Mouse (Mus musculus): ENCODE results near the gene Cradd.

Cradd gene

DNA sequence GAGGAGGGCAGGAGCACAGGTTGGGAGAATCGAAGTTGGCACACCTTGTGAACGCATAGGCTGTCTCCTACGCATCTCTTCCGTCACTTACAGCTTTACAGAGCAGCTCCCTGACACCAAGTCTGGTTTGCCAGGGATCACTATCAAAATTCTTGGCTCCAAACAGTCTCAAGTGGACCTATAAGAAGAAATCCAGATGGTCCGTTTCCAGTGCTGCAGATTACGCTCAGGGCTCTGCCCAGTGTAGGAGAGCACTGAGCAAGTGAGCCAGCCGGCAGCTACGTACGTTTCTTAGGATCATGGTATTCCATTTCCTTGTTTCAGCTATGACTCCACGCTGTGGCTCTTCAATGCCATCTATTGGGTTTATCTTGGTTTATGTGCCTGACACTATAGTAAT lies 90.9 kb downstream of the Cradd start:
- Histone ChIP-seq H3K36me3 (ENCODE audit: insufficient read depth, low read length) (no peaks in the 10 kb centered on the region), H3K4me3 (replicated peaks; ENCODE audit: low read length) (no peak overlapping the region), H3K4me1 (replicated peaks; ENCODE audit: low read depth, low read length) (peaks cover 43% of the 10 kb centered on the region), H3K9me3 (ENCODE audit: low read length) (no peaks in the 10 kb centered on the region), H3K27me3 (ENCODE audit: insufficient read depth, low read length) (no peaks in the 10 kb centered on the region)
- TF ChIP-seq CTCF (conservative IDR thresholded peaks at IDR 0.05; ENCODE audit: low read length) (no peak), POU5F1 (IDR thresholded peaks at IDR 0.05; ENCODE audit: borderline replicate concordance, low read length) (no peak), NANOG (IDR thresholded peaks at IDR 0.05; ENCODE audit: borderline replicate concordance, low read length) (no peak)

DNA sequence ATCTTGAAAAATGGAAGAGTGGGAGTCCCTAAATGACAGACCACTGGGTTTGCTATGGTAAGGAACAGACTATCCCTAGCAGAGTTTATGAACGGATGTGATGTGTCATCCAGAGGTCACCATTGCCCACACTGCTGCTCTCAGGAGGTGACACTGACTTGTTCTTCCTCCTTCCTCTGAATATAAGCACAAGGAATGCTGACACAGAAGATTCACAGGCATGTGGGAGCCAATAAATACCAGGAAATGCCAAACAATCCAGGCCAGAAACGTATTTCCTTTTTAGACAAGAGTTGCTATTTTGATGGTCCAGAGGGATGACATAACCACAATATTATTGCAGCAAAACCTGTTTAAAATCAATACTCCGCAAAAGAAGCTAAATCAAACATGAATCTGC lies 91.4 kb downstream of the Cradd start:
- Histone ChIP-seq H3K4me3 (replicated peaks; ENCODE audit: low read length) (no peak overlapping the region), H3K4me1 (replicated peaks; ENCODE audit: low read depth, low read length) (peaks cover 44% of the 10 kb centered on the region), H3K27me3 (ENCODE audit: insufficient read depth, low read length) (no peaks in the 10 kb centered on the region), H3K36me3 (ENCODE audit: insufficient read depth, low read length) (no peaks in the 10 kb centered on the region), H3K9me3 (ENCODE audit: low read length) (no peaks in the 10 kb centered on the region)
- TF ChIP-seq NANOG (IDR thresholded peaks at IDR 0.05; ENCODE audit: borderline replicate concordance, low read length) (no peak), POU5F1 (IDR thresholded peaks at IDR 0.05; ENCODE audit: borderline replicate concordance, low read length) (no peak), CTCF (conservative IDR thresholded peaks at IDR 0.05; ENCODE audit: low read length) (no peak)

DNA sequence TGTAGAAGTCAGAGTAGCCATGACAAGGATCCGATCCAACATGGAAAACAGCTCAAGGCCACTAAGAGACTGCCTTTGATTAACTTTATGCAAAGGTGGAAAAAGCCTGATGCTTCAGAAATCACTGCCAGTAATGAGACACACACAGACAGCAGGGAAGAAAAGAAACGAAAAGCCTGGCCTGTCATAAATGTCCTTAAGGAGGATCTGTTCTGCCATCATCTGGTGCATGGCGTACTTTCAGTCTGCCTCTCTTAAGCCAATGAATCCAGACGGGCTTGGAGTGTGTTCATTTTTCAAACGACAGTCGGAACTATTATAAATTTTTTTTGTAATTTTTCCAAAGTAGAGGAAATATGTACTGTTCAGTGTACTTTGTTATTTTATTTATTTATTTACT lies 95.7 kb downstream of the Cradd start:
- Histone ChIP-seq H3K4me3 (replicated peaks; ENCODE audit: low read length) (no peak overlapping the region), H3K27me3 (ENCODE audit: insufficient read depth, low read length) (no peaks in the 10 kb centered on the region), H3K36me3 (ENCODE audit: insufficient read depth, low read length) (peaks cover 24% of the 10 kb centered on the region), H3K9me3 (ENCODE audit: low read length) (no peaks in the 10 kb centered on the region), H3K4me1 (replicated peaks; ENCODE audit: low read depth, low read length) (peaks cover 34% of the 10 kb centered on the region)
- TF ChIP-seq CTCF (conservative IDR thresholded peaks at IDR 0.05; ENCODE audit: low read length) (no peak), POU5F1 (IDR thresholded peaks at IDR 0.05; ENCODE audit: borderline replicate concordance, low read length) (no peak), NANOG (IDR thresholded peaks at IDR 0.05; ENCODE audit: borderline replicate concordance, low read length) (no peak)

DNA sequence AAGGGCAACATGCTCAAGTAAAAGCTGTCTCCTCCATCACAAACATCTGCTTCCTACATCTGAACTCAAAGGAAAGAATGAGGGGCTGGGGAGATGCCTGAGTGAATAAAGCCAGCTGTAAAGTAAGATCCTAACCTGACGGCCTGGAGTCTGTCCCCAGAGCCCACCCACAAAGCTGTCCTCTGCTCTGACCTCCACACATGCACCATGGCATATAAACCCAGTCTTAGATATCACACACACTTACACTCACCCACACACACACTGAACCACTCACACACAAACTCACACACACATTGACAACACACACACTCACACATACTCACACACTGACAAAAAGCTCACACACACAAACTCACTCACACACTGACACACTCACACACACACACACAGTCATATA lies 96.3 kb downstream of the Cradd start:
- Histone ChIP-seq H3K4me3 (replicated peaks; ENCODE audit: low read length) (no peak overlapping the region), H3K36me3 (ENCODE audit: insufficient read depth, low read length) (peaks cover 24% of the 10 kb centered on the region), H3K27me3 (ENCODE audit: insufficient read depth, low read length) (no peaks in the 10 kb centered on the region), H3K4me1 (replicated peaks; ENCODE audit: low read depth, low read length) (peaks cover 40% of the 10 kb centered on the region), H3K9me3 (ENCODE audit: low read length) (no peaks in the 10 kb centered on the region)
- TF ChIP-seq CTCF (conservative IDR thresholded peaks at IDR 0.05; ENCODE audit: low read length) (no peak), NANOG (IDR thresholded peaks at IDR 0.05; ENCODE audit: borderline replicate concordance, low read length) (no peak), POU5F1 (IDR thresholded peaks at IDR 0.05; ENCODE audit: borderline replicate concordance, low read length) (no peak)

DNA sequence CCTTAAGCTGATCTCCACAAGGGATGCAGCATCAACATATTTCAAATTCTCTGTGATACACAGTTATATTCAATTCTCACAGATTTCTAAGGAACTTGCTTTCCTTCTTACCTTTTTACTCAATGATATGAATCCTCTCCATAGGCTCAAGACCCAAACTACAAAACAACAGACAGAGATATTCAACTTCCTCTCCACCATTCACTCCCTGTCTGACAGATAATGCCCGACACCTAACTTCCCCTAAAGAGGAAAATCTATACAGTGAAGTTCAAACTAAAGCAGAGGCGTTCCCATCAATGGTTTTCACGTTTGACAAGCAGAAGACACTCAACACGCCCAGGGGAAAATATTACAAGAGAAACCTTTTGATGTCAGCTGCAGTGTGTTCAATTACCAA lies 97.2 kb downstream of the Cradd start:
- Histone ChIP-seq H3K4me3 (replicated peaks; ENCODE audit: low read length) (no peak overlapping the region), H3K27me3 (ENCODE audit: insufficient read depth, low read length) (no peaks in the 10 kb centered on the region)
- TF ChIP-seq NANOG (IDR thresholded peaks at IDR 0.05; ENCODE audit: borderline replicate concordance, low read length) (no peak), POU5F1 (IDR thresholded peaks at IDR 0.05; ENCODE audit: borderline replicate concordance, low read length) (no peak), CTCF (conservative IDR thresholded peaks at IDR 0.05; ENCODE audit: low read length) (no peak)

DNA sequence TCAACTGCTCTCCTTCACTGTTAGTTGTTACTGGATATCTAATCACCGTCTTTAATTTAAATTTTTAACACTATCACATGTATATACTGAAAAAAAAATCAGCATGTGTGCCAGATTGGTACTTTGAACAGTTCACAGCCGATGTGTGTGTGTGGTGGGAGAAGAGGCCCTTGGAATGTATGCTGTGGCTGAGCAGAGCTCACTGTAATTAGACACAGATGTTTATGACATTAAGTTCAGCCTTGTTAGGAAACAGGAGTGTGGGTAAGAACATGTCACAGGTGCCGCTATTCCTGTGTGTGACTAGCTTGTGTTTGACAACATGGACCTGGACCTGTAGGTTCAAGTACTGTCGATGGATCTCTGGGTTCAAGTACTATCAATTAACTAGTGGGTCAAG lies 98.9 kb downstream of the Cradd start:
- peaks cover 24% of the 10 kb centered on the region for H3K36me3 ChIP-seq (ENCODE audit: insufficient read depth, low read length)
- TF ChIP-seq POU5F1 (IDR thresholded peaks at IDR 0.05; ENCODE audit: borderline replicate concordance, low read length) (no peak), CTCF (conservative IDR thresholded peaks at IDR 0.05; ENCODE audit: low read length) (no peak), NANOG (IDR thresholded peaks at IDR 0.05; ENCODE audit: borderline replicate concordance, low read length) (no peak)

More for the DNA sequence above, 97.2 kb downstream of the Cradd start:
- H3K36me3 ChIP-seq (ENCODE audit: insufficient read depth, low read length), result peaks cover 24% of the 10 kb centered on the region
- H3K4me1 ChIP-seq (replicated peaks; ENCODE audit: low read depth, low read length), result peaks cover 47% of the 10 kb centered on the region
- H3K9me3 ChIP-seq (ENCODE audit: low read length), result no peaks in the 10 kb centered on the region

DNA sequence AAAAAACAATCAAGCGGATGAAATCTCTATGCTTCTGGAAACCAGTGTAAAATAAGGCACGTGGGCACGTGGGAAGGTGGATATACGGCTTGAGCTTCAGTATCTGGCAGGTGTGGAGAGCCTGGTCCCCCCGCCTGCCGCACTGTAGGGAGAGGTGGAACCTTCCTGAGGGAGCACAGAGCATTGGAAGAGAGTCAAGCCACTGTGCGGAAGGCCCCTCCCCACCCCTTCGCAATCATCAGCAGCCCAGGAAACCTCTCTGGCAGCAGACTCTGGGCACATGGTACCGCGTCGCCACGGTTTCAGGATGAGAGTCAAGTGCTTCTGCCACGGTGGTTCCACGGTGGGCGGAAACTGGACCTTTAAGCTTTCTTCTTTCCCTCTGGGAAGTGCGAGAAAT lies 100.7 kb downstream of the Cradd start:
- Histone ChIP-seq H3K9me3 (ENCODE audit: low read length) (no peaks in the 10 kb centered on the region), H3K4me3 (replicated peaks; ENCODE audit: low read length) (peak overlapping the region; percentile 55), H3K27me3 (ENCODE audit: insufficient read depth, low read length) (no peaks in the 10 kb centered on the region), H3K36me3 (ENCODE audit: insufficient read depth, low read length) (peaks cover 24% of the 10 kb centered on the region), H3K4me1 (replicated peaks; ENCODE audit: low read depth, low read length) (peaks cover 51% of the 10 kb centered on the region)
- TF ChIP-seq NANOG (IDR thresholded peaks at IDR 0.05; ENCODE audit: borderline replicate concordance, low read length) (no peak), POU5F1 (IDR thresholded peaks at IDR 0.05; ENCODE audit: borderline replicate concordance, low read length) (no peak), CTCF (conservative IDR thresholded peaks at IDR 0.05; ENCODE audit: low read length) (no peak)

More for the DNA sequence above, 98.9 kb downstream of the Cradd start:
- H3K4me3 ChIP-seq (replicated peaks; ENCODE audit: low read length), result no peak overlapping the region
- H3K27me3 ChIP-seq (ENCODE audit: insufficient read depth, low read length), result no peaks in the 10 kb centered on the region
- peaks cover 45% of the 10 kb centered on the region for H3K4me1 ChIP-seq (replicated peaks; ENCODE audit: low read depth, low read length)
- no peaks in the 10 kb centered on the region for H3K9me3 ChIP-seq (ENCODE audit: low read length)

DNA sequence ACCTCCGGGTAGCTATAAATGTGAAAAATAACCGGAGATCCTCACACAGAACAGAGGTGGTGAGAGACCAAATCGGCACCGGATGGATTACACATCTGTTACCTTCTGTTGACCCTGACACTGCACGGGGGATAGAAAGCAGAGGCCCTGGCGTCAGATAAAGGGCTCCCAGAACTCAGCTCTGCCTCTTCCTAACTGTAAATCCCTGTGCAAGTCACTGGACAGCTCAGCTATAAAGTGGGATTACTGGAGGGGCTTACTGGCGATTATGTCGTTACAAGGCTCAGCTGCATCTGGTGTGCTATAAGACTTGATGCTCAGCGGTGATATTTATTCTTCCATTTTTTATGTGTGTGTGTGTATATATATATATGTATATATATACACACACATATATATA lies 102.0 kb downstream of the Cradd start:
- no peak for TF ChIP-seq POU5F1 (IDR thresholded peaks at IDR 0.05; ENCODE audit: borderline replicate concordance, low read length)
- no peak for TF ChIP-seq NANOG (IDR thresholded peaks at IDR 0.05; ENCODE audit: borderline replicate concordance, low read length)
- peaks cover 21% of the 10 kb centered on the region for H3K36me3 ChIP-seq (ENCODE audit: insufficient read depth, low read length)
- H3K4me3 ChIP-seq (replicated peaks; ENCODE audit: low read length), result peak overlapping the region; percentile 60
- no peaks in the 10 kb centered on the region for H3K9me3 ChIP-seq (ENCODE audit: low read length)
- H3K4me1 ChIP-seq (replicated peaks; ENCODE audit: low read depth, low read length), result peaks cover 54% of the 10 kb centered on the region
- no peaks in the 10 kb centered on the region for H3K27me3 ChIP-seq (ENCODE audit: insufficient read depth, low read length)

DNA sequence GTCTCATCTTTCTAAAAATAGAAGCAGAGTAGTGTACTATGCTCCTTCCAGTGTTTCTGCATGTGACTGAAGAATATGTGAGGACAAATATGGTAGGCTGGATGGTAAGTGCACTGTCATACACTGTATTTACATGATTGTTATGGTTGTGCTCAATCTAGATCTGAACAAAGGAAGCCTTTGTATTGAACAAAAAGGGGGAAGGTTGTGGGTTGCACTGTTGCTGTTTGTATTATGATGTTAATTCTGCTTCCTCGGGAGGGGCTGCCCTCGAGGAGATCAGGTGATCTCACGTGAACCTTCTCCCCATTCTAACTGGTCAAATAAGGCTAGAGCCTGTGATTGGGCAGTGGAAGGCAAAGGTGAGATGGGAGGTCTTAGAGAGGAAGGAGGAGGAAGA lies 103.4 kb downstream of the Cradd start:
- H3K4me1 ChIP-seq (replicated peaks; ENCODE audit: low read depth, low read length), result peaks cover 62% of the 10 kb centered on the region
- no peaks in the 10 kb centered on the region for H3K27me3 ChIP-seq (ENCODE audit: insufficient read depth, low read length)
- no peak overlapping the region for H3K4me3 ChIP-seq (replicated peaks; ENCODE audit: low read length)
- H3K36me3 ChIP-seq (ENCODE audit: insufficient read depth, low read length), result peaks cover 11% of the 10 kb centered on the region
- no peaks in the 10 kb centered on the region for H3K9me3 ChIP-seq (ENCODE audit: low read length)
- TF ChIP-seq NANOG (IDR thresholded peaks at IDR 0.05; ENCODE audit: borderline replicate concordance, low read length), result peak; percentile 94
- peak; percentile 68; the same call in 1 of the 2 replicates for TF ChIP-seq POU5F1 (IDR thresholded peaks at IDR 0.05; ENCODE audit: borderline replicate concordance, low read length)
- TF ChIP-seq CTCF (conservative IDR thresholded peaks at IDR 0.05; ENCODE audit: low read length), result no peak

All from E14TG2a.4 (cell line).